Mouse (Mus musculus) lung, postnatal 36 days (tissue): ENCODE measurements around the gene Cacna2d2.

Source experiments
- DNase-seq: peaks from one replicate; pipeline ENCODE4 v3.0.0; 2022; ENCODE audit warnings: mixed read lengths

The Cacna2d2 gene

DNA sequence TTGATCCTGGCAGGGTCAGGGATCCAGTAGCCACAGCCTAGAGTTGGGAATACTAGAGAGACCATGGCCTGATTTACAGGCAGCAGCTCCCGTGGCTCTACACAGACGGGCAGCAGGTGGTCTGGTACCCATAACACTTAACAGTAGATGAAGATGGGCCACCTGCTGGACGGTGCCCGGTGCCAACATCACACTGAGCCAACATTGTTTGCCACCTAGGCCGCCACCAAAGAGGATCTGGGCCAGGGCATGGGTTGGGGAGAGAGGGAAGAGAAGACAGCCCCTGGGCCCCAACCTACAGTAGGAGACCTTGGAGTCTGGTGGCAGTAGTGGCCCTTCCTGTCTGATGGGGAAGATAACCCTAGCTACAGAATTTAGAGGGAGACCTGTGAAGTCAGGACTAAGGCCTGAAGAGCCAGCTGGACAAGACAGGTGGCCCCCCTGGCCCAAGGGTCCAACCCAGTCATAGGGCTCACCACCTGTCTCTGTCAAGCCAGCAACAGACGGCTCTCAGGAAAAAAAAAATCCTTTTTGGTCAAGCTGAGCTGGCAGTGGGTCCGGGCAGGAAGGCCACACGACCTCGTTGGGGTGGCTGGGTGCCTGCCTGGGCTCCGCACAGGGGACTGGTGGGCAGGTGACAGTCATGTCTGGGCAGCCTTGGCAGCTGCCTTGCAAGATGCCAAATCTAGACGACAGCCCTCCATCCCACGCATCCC lies 102.9 kb downstream of the Cacna2d2 start:
- no peak for DNase-seq

DNA sequence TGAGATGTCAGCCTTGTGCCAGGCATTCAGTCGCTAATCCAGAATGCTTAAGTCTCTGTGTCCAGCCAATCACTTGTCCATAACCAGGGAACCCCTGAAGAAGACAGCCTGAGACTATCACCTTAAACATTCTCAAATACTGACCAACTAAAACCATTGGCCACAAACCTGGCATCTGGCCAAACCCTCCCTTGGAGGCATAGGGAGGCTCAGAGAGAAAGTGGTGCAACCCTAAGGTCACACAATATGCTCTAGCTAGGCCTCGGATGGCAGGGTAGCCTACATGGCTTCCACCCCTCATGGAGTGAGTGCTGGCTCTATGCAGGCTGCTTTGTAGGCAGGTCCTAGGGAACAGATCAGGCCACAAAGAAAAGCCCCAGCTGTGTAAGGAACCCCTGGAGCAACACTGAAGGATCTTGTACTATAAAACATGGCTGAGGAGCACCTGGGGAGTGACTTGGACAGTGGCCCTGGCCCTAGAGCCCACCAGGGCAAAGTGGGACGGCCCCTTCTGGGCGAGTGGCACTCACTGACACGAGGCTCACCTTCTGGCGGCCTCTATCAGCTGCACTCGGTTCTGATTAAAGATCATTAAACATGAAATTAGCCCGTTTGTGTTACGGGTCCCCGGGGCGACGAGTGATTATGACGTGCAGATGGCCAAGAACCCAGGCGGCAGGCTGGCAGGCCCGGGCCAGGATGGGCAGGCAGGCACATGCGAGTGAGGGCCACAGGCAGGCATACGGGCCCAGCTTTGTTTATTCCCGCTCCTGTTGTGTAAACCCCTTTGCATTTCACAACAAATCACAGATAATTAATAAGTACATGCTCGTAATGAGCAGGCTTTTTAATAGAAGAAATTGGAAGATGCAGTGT lies 105.5 kb downstream of the Cacna2d2 start:
- DNase-seq = no peak

- no peak for DNase-seq
These were observed 108.9 kb downstream of the Cacna2d2 start for GRCm38 (mm10) chr9:107508266-107508665.

DNA sequence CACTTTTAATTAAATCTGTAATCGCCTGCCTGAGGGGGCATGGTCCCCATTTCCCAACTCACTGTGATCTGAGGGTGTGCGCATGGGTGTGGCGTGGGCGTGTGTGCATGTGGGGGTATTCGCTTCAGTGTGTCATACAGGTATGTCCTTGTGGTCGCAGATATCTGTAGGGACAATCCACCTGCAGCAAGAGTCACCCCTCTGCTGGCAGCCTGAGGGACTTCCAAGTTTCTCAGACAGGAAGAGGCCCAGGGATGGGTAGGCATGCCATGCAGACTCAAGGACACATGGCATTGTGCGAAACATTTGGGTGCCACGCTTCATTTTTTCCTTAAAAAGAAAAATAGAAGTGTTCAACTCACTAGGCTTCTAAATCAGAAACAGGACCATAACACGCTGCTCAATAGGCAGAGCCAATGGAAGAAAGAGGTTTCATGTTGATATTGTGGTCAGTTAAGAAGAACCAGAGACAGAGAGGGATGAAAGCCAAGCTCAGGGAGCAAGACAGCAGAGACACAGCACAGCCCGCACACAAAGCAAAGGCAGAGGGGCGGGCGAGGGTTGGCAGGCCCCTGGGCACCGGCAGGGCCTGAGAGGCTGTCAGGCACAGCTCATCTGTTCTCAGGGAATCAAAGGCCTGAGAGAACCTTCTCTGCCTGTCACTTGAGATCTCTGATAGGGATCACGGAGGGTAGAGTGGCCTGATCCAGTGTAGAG lies 111.1 kb downstream of the Cacna2d2 start:
- DNase-seq = no peak

DNA sequence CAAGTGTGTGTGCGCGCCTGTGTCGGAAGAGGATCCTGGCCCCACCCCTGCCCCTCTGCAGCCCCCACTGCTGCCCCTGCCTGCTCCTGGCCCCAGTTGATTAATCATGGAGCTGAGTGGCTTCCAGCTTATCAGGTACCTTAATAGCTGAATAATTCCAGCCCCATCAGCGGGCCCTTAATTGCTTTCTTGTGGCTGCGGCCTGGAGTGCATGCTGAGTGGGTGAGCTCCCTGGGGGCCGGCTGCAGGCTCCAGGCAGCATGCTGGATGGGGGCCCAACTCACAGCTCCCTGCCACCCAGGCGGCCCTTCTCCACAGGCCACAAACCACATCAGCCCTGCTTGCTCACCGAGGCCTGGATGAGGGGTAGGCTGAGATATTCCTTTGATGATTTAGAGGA lies 112.0 kb downstream of the Cacna2d2 start:
- no peak for DNase-seq

DNA sequence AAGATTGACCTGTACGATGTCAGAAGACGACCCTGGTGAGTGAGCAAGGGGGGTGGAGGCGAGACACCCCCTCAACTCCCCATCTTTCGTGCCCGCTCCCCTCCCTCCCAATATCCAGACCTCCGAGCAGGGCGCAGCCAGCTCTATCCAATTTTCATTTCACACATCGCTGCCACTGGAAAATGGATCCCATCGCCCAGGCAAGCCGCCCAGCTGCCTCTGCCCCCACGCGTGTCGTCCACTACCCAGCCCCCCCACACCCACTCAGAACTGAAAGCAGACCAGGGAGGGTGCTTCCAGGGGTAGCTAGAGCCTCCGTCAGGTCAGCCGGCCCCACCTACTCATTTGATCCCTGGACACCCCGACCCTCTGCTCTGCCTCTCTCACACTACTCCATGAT lies 112.9 kb downstream of the Cacna2d2 start:
- no peak for DNase-seq

DNA sequence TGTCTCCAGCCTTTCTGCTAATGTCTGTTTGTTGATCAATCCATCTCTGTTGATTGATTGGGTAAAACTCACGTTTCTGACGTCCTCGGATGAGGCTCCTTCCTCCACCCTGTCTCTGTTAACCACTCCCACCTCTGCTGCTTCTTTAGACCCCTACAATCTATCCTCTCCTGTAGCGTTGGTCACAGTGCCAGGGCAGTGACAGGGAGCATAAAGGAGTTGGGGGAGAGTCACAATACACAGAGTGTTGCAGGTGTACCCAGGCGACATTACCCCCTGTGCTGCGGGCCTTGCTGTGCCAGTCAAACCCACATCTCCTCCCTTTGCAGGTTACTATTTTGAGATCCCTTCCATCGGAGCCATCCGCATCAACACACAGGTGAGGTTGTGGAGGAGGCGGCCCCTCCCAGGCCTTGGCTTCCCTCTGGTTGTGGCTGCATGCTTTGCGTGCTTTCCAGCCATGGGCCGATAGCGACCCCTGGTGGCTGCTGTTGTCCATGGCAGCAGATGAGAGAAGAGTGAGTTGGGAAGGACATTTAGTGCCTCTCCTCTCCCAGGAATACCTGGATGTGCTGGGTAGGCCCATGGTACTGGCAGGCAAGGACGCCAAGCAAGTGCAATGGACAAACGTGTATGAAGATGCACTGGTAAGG lies 115.0 kb downstream of the Cacna2d2 start:
- DNase-seq = peak; percentile 84

- DNase-seq = no peak
These were observed 120.9 kb downstream of the Cacna2d2 start for GRCm38 (mm10) chr9:107520331-107520730.

DNA sequence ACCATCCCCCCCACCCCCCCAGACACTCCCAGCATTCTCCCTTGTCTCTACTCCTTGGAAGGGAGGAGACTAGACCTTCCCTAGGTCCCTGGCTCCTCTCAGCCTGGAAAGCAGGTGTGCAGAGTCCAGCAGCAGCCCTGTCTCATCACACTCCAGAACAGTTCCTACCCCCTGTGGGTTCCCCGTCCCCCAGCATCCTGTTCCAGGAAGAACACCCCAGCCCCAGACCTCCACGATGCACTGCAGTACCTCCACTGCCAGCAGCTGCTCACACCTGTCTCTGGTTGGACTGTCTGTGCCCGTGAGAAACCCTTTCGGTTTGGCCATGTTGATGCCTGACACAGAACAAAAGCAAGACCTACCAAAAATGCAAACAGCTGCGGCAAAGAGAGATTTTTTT lies 121.8 kb downstream of the Cacna2d2 start:
- no peak for DNase-seq

DNA sequence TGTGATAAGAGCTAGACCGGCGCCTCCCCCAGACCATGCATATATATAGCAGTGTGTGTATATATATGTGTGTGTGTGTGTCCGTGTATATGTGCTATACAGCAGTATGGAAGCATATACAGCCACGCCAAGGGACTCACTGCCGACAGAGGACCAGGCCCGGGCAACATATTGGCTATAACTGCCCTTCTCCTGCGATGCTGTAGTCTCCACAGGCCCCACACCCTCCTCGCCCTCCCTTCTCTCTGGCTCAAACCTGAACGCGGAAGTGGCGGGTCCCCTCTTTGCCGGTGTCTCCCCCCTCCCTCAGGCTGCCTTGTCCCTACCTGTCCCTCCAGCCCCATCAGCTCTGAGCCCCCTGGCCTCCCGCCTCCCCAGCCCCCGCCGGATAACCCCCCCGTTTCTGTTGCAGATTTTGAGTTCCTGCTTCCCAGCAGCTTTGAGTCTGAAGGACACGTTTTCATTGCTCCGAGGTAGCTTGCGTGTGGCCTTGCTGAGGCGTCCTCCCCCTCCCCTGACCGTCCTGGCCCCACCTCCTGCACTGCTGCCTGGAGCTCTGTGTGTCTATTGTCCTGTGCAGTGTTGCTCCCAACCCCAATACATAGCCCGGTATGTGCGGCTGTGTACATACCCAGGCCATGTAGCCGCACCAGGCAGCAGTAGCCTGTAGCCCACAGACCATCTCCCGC lies 122.4 kb downstream of the Cacna2d2 start:
- no peak for DNase-seq

GRCm38 (mm10) chr9:107522400-107522711 lies 122.9 kb downstream of the Cacna2d2 start:
- no peak for DNase-seq

DNA sequence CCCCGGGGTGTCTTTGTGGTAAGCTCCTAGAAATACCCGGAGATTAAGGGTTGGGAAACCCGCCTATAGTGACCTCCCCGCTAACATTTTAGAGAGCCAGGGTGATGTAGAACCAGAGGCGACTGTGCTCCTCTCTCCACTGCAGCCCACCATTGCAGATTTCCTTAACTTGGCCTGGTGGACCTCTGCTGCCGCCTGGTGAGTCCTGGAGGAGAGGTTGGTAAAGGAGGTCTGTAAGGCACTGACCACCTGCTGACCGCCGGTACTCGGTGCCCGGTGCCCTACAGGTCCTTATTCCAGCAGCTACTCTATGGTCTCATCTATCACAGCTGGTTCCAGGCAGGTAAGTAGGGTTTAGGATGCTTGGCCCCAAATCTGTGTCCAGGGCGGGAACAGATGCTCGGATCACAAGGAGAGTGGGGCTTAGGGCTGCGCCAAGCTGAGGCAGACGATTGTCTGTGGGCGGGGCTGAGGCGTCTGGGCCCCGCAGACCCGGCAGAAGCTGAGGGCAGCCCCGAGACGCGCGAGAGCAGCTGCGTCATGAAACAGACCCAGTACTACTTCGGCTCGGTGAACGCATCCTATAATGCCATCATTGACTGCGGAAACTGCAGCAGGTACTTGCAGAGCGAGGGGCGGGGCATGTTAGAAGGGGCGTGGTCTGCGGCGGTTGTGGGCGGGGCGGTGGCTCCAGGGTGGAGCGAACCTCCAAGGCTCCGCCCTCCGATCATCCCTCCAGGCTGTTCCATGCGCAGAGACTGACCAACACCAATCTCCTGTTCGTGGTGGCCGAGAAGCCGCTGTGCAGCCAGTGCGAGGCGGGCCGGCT lies 127.0 kb downstream of the Cacna2d2 start:
- DNase-seq = peak; percentile 76

DNA sequence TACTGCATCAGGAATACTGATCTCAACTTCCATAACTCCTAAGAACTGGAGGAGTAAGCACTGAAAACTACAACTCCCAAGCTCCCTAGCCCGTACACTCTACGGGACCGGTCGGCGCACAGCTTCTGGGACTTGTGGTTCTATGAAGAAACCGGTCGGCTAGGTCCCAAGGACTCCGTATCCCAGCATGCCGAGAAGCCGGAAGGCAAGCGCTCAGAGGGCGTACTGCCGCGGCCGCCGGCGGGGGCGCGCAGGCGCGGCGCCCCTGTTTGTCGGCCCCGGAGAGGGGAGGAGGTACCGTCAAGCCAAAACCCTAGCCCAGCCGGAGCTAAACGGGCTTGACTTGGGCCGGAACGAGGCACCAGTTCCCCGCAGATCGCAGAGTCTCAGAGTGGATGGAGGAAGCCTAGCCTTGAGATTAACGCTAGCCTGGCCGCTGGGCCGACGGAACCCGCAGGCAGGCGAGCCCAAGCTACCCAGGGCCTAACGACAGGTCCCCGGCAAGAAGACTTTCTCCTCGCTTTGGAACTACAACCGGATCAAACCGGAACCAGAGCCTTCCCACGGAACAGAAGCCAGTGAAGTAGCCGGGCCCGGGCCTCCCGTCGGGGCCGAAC lies 134.5 kb downstream of the Cacna2d2 start, which contains the start of gene Tmem115:
Gene Tmem115, plus strand, starts transcription at position 155 of the 617 bp plus-strand sequence.
- DNase-seq = peak; percentile 98

DNA sequence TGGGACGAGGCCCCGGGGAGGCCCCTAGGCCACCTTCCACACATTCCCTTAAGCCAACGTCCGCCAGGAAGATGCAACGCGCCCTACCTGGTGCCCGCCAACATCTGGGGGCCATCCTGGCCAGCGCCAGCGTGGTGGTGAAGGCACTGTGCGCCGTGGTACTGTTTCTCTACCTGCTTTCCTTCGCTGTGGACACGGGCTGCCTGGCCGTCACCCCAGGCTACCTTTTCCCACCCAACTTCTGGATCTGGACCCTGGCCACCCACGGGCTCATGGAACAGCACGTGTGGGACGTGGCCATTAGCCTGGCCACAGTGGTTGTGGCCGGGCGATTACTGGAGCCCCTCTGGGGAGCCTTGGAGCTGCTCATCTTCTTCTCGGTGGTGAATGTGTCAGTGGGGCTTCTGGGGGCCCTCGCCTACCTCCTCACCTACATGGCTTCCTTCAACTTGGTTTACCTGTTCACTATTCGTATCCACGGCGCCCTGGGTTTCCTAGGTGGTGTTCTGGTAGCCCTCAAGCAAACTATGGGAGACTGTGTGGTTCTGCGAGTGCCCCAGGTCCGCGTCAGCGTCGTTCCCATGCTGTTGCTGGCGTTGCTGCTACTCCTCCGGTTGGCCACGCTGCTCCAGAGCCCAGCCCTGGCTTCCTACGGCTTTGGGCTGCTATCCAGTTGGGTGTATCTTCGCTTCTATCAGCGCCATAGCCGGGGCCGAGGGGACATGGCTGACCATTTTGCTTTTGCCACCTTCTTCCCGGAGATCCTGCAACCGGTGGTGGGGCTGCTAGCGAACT lies 135.2 kb downstream of the Cacna2d2 start:
- DNase-seq = no peak

DNA sequence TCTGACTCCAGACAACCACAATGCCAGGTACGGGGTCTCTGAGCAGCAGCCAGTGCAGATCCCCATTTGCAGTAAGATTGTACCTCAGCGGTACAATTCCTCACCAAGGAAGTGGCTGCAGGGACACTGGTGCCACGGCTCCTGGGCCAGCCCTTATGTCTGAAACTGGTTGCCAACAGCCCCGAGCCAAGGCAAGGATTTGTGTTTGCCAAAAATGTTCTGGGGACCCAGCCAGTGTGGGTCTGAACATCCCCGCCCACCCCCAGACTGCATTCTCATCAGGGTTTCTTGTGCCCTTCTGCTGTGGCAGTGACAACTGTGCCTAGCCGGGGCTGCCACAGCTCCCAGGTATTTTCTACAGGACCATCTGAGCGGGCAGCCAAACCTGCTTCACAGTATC lies 138.8 kb downstream of the Cacna2d2 start:
- DNase-seq = no peak

- no peak for DNase-seq
These were observed 139.3 kb downstream of the Cacna2d2 start for GRCm38 (mm10) chr9:107538711-107539110.

- no peak for DNase-seq
These were observed 140.5 kb downstream of the Cacna2d2 start for GRCm38 (mm10) chr9:107539940-107540339.

GRCm38 (mm10) chr9:107540420-107540819 lies 141.0 kb downstream of the Cacna2d2 start:
- no peak for DNase-seq

GRCm38 (mm10) chr9:107541005-107541404 lies 141.6 kb downstream of the Cacna2d2 start:
- DNase-seq = no peak
